Mouse (Mus musculus) liver, adult 2 months (tissue): ENCODE measurements around the gene Chl1.

ENCODE experiments used
- CTCF ChIP-seq: fragments of 200-500 bp; IDR thresholded peaks from 2 replicates; pipeline ENCODE4 v1.5.1; 2011; ENCODE audit warnings: low read depth, low read length, control low read depth
- POLR2A ChIP-seq: fragments of 200-500 bp; IDR thresholded peaks from 2 replicates; pipeline ENCODE4 v1.6.1; 2011; ENCODE audit warnings: low read length, control low read depth; ENCODE audit not compliant: insufficient read depth; ENCODE audit errors: extremely low read depth

GRCm38 (mm10) chr6:103525326-103526024 lies 15.1 kb downstream of the Chl1 start:
- TF ChIP-seq CTCF (no peak), POLR2A (no peak)
